Mouse (Mus musculus) hematopoietic stem cell, adult 5-6 weeks (primary cell): ENCODE measurements around the gene F13a1. TPM values are rescaled to one million over a fixed set of nuclear protein-coding genes. Genes with fewer than 3 reads are reported as not detected.
A peak's percentile ranks its signal among the peaks of the same experiment; 100 is the strongest.

Experiments used
- ATAC-seq, 2 experiments: fragments of 125-278 bp in 1 of 2; replicated peaks in 1 of 2; 2 replicates each; pipeline ENCODE4 v1.8.0; 2016 to 2017; ENCODE audit warnings: inconsistent platforms in 2 of 2, mild to moderate bottlenecking in 2 of 2, moderate number of reproducible peaks in 2 of 2, low read depth in 1 of 2, moderate TSS enrichment in 1 of 2; ENCODE audit not compliant: low FRiP score in 2 of 2, poor library complexity in 2 of 2, severe bottlenecking in 2 of 2, insufficient read depth in 1 of 2, low TSS enrichment in 1 of 2
- total RNA-seq: library from RNA; stranded (forward); fragments of 172-1452, 232-1000 nt; gene quantifications from 2 replicates; pipeline ENCODE4 v1.2.3, GENCODE M21; 2017

Gene F13a1
- 7.2 and 27.0 TPM in 2 replicates for total RNA-seq

GRCm38 (mm10) chr13:37050126-37050525, at the start of gene F13a1:
F13a1 (minus strand) TSS chr13:37050244.
- ATAC-seq = no peak

- no peak for ATAC-seq
Measured at GRCm38 (mm10) chr13:37091620-37092019, 41.6 kb upstream of the F13a1 start.

GRCm38 (mm10) chr13:37089104-37089503, 39.1 kb upstream of the F13a1 start:
- ATAC-seq = no peak

- no peak for ATAC-seq
Measured at GRCm38 (mm10) chr13:37081506-37082241, 31.6 kb upstream of the F13a1 start.

- ATAC-seq = no peak
Measured at GRCm38 (mm10) chr13:37071390-37071789, 21.3 kb upstream of the F13a1 start.

GRCm38 (mm10) chr13:37070824-37071223, 20.8 kb upstream of the F13a1 start:
- no peak for ATAC-seq

GRCm38 (mm10) chr13:37060810-37061209, 10.8 kb upstream of the F13a1 start:
- ATAC-seq = no peak

- peak; percentile 86 to 89 for ATAC-seq
Measured at GRCm38 (mm10) chr13:37056662-37057061, 6.6 kb upstream of the F13a1 start.

GRCm38 (mm10) chr13:37049631-37050030, 413 bp downstream of the F13a1 start:
- no peak for ATAC-seq

- ATAC-seq = no peak
Measured at GRCm38 (mm10) chr13:37049018-37049417, 1.0 kb downstream of the F13a1 start.

- ATAC-seq = no peak
Measured at GRCm38 (mm10) chr13:37045005-37045404, 5.0 kb downstream of the F13a1 start.

- no peak for ATAC-seq
Measured at GRCm38 (mm10) chr13:37034745-37035144, 15.3 kb downstream of the F13a1 start.

GRCm38 (mm10) chr13:37025996-37026579, 24.0 kb downstream of the F13a1 start:
- ATAC-seq = no peak

- no peak for ATAC-seq
Measured at GRCm38 (mm10) chr13:37021575-37021974, 28.5 kb downstream of the F13a1 start.

GRCm38 (mm10) chr13:37010771-37011170, 39.3 kb downstream of the F13a1 start:
- ATAC-seq = no peak

GRCm38 (mm10) chr13:37006224-37006623, 43.8 kb downstream of the F13a1 start:
- no peak for ATAC-seq

- ATAC-seq = no peak
Measured at GRCm38 (mm10) chr13:36999210-36999705, 50.8 kb downstream of the F13a1 start.

GRCm38 (mm10) chr13:36993593-36993992, 56.5 kb downstream of the F13a1 start:
- ATAC-seq = no peak

- ATAC-seq = no peak; a peak in 1 of 4 replicates
Measured at GRCm38 (mm10) chr13:36988392-36988791, 61.7 kb downstream of the F13a1 start.
